Mouse (Mus musculus): ENCODE measurements at regions not wholly inside any gene's neighbourhood (a gene's known extent, or its start where the extent isn't known, plus 50 kb on each side); places are given as distances from the start of the nearest gene placed in this dataset.

GRCm38 (mm10) chr15:28864913-28865312, 661.4 kb downstream of the Dnah5 start:
- Histone ChIP-seq H3K9ac (ENCODE audit: control insufficient read depth, low read depth, low read length, poor library complexity, severe bottlenecking) (no peak overlapping the region), H3K79me2 (ENCODE audit: control insufficient read depth, insufficient read depth, low read length, poor library complexity) (no peaks in the 10 kb centered on the region), H3K27ac (ENCODE audit: control insufficient read depth, low read depth, low read length) (no peak overlapping the region), H3K27me3 (ENCODE audit: control insufficient read depth in 1 of 2, insufficient read depth in 2 of 2, low read length in 2 of 2) (no peaks in the 10 kb centered on the region), H3K9me3 (replicated peaks; ENCODE audit: insufficient read depth, low read length) (no peaks in the 10 kb centered on the region), H3K36me3 (ENCODE audit: control insufficient read depth in 1 of 2, insufficient read depth in 2 of 2, low read length in 2 of 2) (no peaks in the 10 kb centered on the region), H3K4me3 (ENCODE audit: control insufficient read depth in 1 of 2, insufficient read depth in 1 of 2, low read depth in 2 of 2, low read length in 2 of 2) (no peak overlapping the region), H3K4me1 (ENCODE audit: control insufficient read depth in 1 of 2, insufficient read depth in 2 of 2, low read length in 2 of 2) (no peaks in the 10 kb centered on the region)
- no peak for TF ChIP-seq NELFE (IDR thresholded peaks at IDR 0.05; ENCODE audit: low read depth, low read length)
- TF ChIP-seq ZNF384 (IDR thresholded peaks at IDR 0.05; ENCODE audit: low read depth, low read length) = no peak
- TF ChIP-seq CHD2 (IDR thresholded peaks at IDR 0.05; ENCODE audit: low read length) = no peak
- TF ChIP-seq POLR2AphosphoS2 (IDR thresholded peaks at IDR 0.05; ENCODE audit: low read length) = no peak
- no peak for TF ChIP-seq TCF12 (IDR thresholded peaks at IDR 0.05; ENCODE audit: low read depth, low read length)
- no peak for TF ChIP-seq TBP (IDR thresholded peaks at IDR 0.05; ENCODE audit: low read depth, low read length)
- TF ChIP-seq EP300 (IDR thresholded peaks at IDR 0.05; ENCODE audit: low read depth in 1 of 2, low read length in 2 of 2) = no peak
- no peak for TF ChIP-seq SIN3A (IDR thresholded peaks at IDR 0.05; ENCODE audit: low read length)
- no peak for TF ChIP-seq SMC3 (IDR thresholded peaks at IDR 0.05; ENCODE audit: low read depth, low read length)
- TF ChIP-seq HCFC1 (IDR thresholded peaks at IDR 0.05; ENCODE audit: low read depth, low read length) = no peak
- no peak for TF ChIP-seq CTCF (IDR thresholded peaks at IDR 0.05 in 2 of 3, conservative IDR thresholded peaks at IDR 0.05 in 1 of 3; ENCODE audit: control insufficient read depth in 1 of 3, insufficient read depth in 1 of 3, low read depth in 2 of 3, low read length in 3 of 3, poor library complexity in 1 of 3, severe bottlenecking in 1 of 3)
- no peak for TF ChIP-seq USF2 (IDR thresholded peaks at IDR 0.05; ENCODE audit: borderline replicate concordance in 1 of 2, insufficient read depth in 1 of 2, low read depth in 1 of 2, low read length in 2 of 2)
- TF ChIP-seq KAT2A (conservative IDR thresholded peaks at IDR 0.05; ENCODE audit: low read depth, low read length) = no peak
- no peak for TF ChIP-seq MYC (IDR thresholded peaks at IDR 0.05; ENCODE audit: low read depth, low read length)
- no peak for TF ChIP-seq CHD1 (IDR thresholded peaks at IDR 0.05; ENCODE audit: low read depth, low read length)
- DNase-seq (ENCODE audit: low read depth, low spot score) = no peak

GRCm38 (mm10) chr15:28873001-28873400, 669.4 kb downstream of the Dnah5 start:
- H3K27me3 ChIP-seq (ENCODE audit: control insufficient read depth in 1 of 2, insufficient read depth in 2 of 2, low read length in 2 of 2) = 0 out of 4 replicates have a peak, but pooled peaks cover 0 to 2% of the 10 kb centered on the region in 2 experiments
- H3K79me2 ChIP-seq (ENCODE audit: control insufficient read depth, insufficient read depth, low read length, poor library complexity) = no peaks in the 10 kb centered on the region
- H3K36me3 ChIP-seq (ENCODE audit: control insufficient read depth in 1 of 2, insufficient read depth in 2 of 2, low read length in 2 of 2) = no peaks in the 10 kb centered on the region
- H3K27ac ChIP-seq (ENCODE audit: control insufficient read depth, low read depth, low read length) = no peak overlapping the region
- no peaks in the 10 kb centered on the region for H3K9me3 ChIP-seq (replicated peaks; ENCODE audit: insufficient read depth, low read length)
- H3K4me3 ChIP-seq (ENCODE audit: control insufficient read depth in 1 of 2, insufficient read depth in 1 of 2, low read depth in 2 of 2, low read length in 2 of 2) = no peak overlapping the region
- TF ChIP-seq TBP (IDR thresholded peaks at IDR 0.05; ENCODE audit: low read depth, low read length) (no peak), ZNF384 (IDR thresholded peaks at IDR 0.05; ENCODE audit: low read depth, low read length) (no peak), E2F4 (IDR thresholded peaks at IDR 0.05; ENCODE audit: borderline replicate concordance, low read depth, low read length) (no peak), ZC3H11A (IDR thresholded peaks at IDR 0.05; ENCODE audit: low read depth, low read length) (no peak), TCF12 (IDR thresholded peaks at IDR 0.05; ENCODE audit: low read depth, low read length) (no peak), POLR2AphosphoS5 (IDR thresholded peaks at IDR 0.05; ENCODE audit: borderline replicate concordance, low read depth, low read length) (no peak), POLR2AphosphoS2 (IDR thresholded peaks at IDR 0.05; ENCODE audit: low read length) (no peak), MAX (IDR thresholded peaks at IDR 0.05; ENCODE audit: low read length) (no peak), SIN3A (IDR thresholded peaks at IDR 0.05; ENCODE audit: low read length) (no peak), ELF1 (IDR thresholded peaks at IDR 0.05; ENCODE audit: low read depth, low read length) (no peak), POLR2A (IDR thresholded peaks at IDR 0.05; ENCODE audit: control insufficient read depth in 1 of 2, insufficient read depth in 1 of 2, low read depth in 1 of 2, low read length in 2 of 2, poor library complexity in 1 of 2) (no peak), EP300 (IDR thresholded peaks at IDR 0.05; ENCODE audit: low read depth in 1 of 2, low read length in 2 of 2) (no peak), ETS1 (IDR thresholded peaks at IDR 0.05; ENCODE audit: low read depth, low read length) (no peak)
- H3K9ac ChIP-seq (ENCODE audit: control insufficient read depth, low read depth, low read length, poor library complexity, severe bottlenecking) = no peak overlapping the region
- no peaks in the 10 kb centered on the region for H3K4me1 ChIP-seq (ENCODE audit: control insufficient read depth in 1 of 2, insufficient read depth in 2 of 2, low read length in 2 of 2)
- no peak for DNase-seq (ENCODE audit: low read depth, low spot score)
